Mouse (Mus musculus) limb, embryonic 15.5 days (tissue): ENCODE measurements around the gene Slk. TPM values are rescaled to one million over a fixed set of nuclear protein-coding genes. Genes with fewer than 3 reads are reported as not detected.

Source experiments
- ATAC-seq: fragments of 200-750 bp; cut with Nextera tagmentation; 2 replicates; pipeline ENCODE4 v1.8.0; 2017; ENCODE audit warnings: low read depth, moderate TSS enrichment; ENCODE audit not compliant: insufficient number of reproducible peaks, low FRiP score, low TSS enrichment
- H3K27ac ChIP-seq: fragments of 300-500 bp; sonication (generic); 2 replicates; pipeline ENCODE4 v1.5.1; 2015; ENCODE audit warnings: moderate library complexity, mild to moderate bottlenecking, inconsistent platforms
- H3K27me3 ChIP-seq: fragments of 300-500 bp; sonication (generic); 2 replicates; pipeline ENCODE4 v1.6.1; 2015; ENCODE audit warnings: inconsistent platforms
- H3K36me3 ChIP-seq: fragments of 300-500 bp; sonication (generic); 2 replicates; pipeline ENCODE4 v1.6.1; 2015; ENCODE audit warnings: inconsistent platforms
- H3K4me1 ChIP-seq: fragments of 300-500 bp; sonication (generic); 2 replicates; pipeline ENCODE4 v1.6.1; 2015; ENCODE audit warnings: inconsistent platforms
- H3K4me2 ChIP-seq: fragments of 300-500 bp; sonication (generic); 2 replicates; pipeline ENCODE4 v1.6.1; 2015; ENCODE audit warnings: mild to moderate bottlenecking, inconsistent platforms
- H3K4me3 ChIP-seq: fragments of 300-500 bp; sonication (generic); 2 replicates; pipeline ENCODE4 v1.5.1; 2015; ENCODE audit warnings: mild to moderate bottlenecking, inconsistent platforms
- H3K9ac ChIP-seq: fragments of 300-500 bp; sonication (generic); 2 replicates; pipeline ENCODE4 v1.6.1; 2015; ENCODE audit warnings: inconsistent platforms
- H3K9me3 ChIP-seq: fragments of 300-500 bp; sonication (generic); 2 replicates; pipeline ENCODE4 v1.6.1; 2016; ENCODE audit warnings: inconsistent platforms
- WGBS: fragments of 180-500 bp; shearing (Covaris S2); methylation state at CpG from one replicate; pipeline ENCODE4 v1.1.7; 2015; 5-methylcytosine and 5-hydroxymethylcytosine counted together
- polyA plus RNA-seq: library from polyadenylated mRNA; unstranded; fragments of >200 nt; fragmentation: Nextera tagmentation; extraction: Ambion mirVana; gene quantifications from 2 replicates; pipeline ENCODE4 v1.2.1, GENCODE M21; 2015

The Slk gene
- polyA plus RNA-seq, 1 experiment from 2014 or later: 12.9 TPM

DNA sequence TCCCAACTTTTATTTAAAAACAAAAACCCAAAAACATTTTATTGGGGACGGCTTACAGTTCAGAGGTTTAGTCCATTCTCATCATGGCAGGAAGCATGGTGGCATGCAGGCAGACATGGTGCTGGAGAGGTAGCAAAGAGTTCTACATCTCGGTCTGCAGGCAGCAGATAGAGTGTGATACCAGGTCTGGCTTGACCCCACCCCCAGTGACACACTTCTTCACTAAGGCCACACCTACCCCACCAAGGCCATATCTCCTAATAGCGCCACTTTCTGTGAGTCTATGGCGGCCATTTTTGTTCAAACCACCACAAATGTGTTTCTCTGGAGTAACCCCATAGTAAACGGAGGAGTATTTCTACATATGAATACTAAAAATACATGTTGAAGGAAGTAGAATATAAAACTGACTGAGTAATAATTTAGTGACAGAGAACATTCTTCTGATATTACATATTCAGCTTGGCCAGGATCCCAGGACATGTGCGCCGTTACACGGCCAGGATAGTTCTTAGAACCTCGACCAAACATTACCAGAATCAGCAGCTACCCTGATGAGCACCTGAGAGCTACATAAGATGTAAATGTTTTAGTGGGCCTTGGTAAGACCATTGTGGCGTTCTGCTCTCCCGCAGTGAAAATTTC lies 30.9 kb upstream of the Slk start:
- Histone ChIP-seq H3K9me3 (no peaks in the 10 kb centered on the region), H3K9ac (no peak overlapping the region), H3K4me3 (no peak overlapping the region), H3K36me3 (no peaks in the 10 kb centered on the region), H3K4me1 (no peaks in the 10 kb centered on the region), H3K27ac (no peak overlapping the region; the same call in 1 of the 2 replicates), H3K27me3 (no peaks in the 10 kb centered on the region), H3K4me2 (no peak overlapping the region)
- ATAC-seq: no peak
- WGBS: 76% methylated on average over 11 of the region's 11 CpGs

DNA sequence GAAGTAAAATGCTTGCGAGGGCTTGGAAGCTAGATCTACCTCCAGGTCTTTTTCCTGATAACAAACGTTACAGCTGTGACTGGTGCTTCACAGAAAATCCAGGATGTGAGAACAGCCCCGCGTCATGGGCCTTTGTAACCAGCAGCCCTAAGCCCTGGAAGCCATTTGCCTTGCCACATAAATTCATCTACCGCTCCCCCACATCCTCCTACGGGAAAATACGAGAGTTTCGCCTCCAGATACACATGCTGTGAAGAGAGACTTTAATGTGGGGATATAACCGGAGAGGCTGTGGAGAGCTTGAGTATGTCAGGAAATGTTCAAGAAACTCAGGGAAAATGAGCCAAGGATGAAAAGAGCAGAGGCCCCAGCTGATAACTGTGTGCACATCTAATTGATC lies 30.3 kb upstream of the Slk start:
- Histone ChIP-seq H3K4me3 (no peak overlapping the region), H3K36me3 (no peaks in the 10 kb centered on the region), H3K27me3 (no peaks in the 10 kb centered on the region), H3K4me1 (no peaks in the 10 kb centered on the region), H3K27ac (no peak overlapping the region; the same call in 1 of the 2 replicates), H3K4me2 (no peak overlapping the region), H3K9me3 (no peaks in the 10 kb centered on the region), H3K9ac (no peak overlapping the region)
- 52% methylated on average over 9 of the region's 9 CpGs for WGBS
- no peak for ATAC-seq

DNA sequence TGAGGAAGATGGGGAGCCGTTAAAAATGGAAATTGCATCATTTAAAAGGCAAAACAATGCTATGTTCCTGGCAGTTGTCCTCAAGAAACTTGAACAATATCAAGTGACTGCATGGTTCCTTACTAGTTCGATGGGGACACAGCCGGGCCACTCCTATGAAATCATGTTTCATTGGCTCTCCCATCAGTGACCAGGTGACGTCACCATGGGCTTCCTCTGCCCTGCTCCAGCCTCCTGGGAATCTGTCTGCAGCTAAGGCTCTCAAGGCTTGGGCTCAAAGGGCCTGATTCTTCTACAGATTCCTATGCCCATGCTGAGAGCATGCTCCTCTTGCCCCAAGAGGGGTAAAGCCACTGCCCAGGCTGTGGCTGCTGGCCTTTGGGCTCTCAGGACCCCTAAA lies 29.9 kb upstream of the Slk start:
- Histone ChIP-seq H3K4me1 (no peaks in the 10 kb centered on the region), H3K9ac (no peak overlapping the region), H3K4me3 (no peak overlapping the region), H3K36me3 (no peaks in the 10 kb centered on the region), H3K9me3 (no peaks in the 10 kb centered on the region), H3K4me2 (no peak overlapping the region), H3K27me3 (no peaks in the 10 kb centered on the region), H3K27ac (no peak overlapping the region)
- ATAC-seq: no peak
- WGBS: 74% methylated on average over 4 of the region's 4 CpGs

DNA sequence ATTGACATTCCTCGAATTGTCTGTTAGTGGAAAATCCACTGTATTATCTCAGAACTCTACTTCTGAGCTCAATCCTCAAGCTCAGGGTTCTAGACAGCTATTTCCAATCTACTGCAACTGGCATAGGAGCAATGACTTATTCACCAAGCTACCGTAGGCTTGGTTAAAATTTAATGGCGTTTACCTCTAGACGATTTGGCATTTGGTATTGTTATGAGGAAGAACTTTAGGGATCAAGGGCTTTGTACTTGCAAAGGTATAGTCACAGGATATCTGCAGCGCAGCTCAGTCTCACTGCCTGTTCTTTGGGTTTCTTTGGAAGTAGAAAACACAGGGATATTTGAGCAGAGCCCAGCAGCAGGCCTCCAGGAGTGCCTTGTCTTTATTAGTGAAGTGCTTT lies 20.3 kb upstream of the Slk start:
- 76% methylated on average over 5 of the region's 5 CpGs for WGBS
- ATAC-seq: no peak

GRCm38 (mm10) chr19:47559751-47560512 lies 19.5 kb upstream of the Slk start:
- no peaks in the 10 kb centered on the region for H3K9me3 ChIP-seq
- no peak overlapping the region for H3K4me3 ChIP-seq
- no peak overlapping the region for H3K27ac ChIP-seq
- no peaks in the 10 kb centered on the region for H3K36me3 ChIP-seq
- 0 out of 2 replicates have a peak, but pooled peaks cover 3% of the 10 kb centered on the region for H3K4me1 ChIP-seq
- H3K4me2 ChIP-seq: no peak overlapping the region
- 56% methylated on average over 14 of the region's 14 CpGs for WGBS
- H3K9ac ChIP-seq: no peak overlapping the region
- ATAC-seq: no peak
- H3K27me3 ChIP-seq: 0 out of 2 replicates have a peak, but pooled peaks cover under 1% of the 10 kb centered on the region

More for the DNA sequence above, 20.3 kb upstream of the Slk start:
- Histone ChIP-seq H3K27me3 (no peaks in the 10 kb centered on the region), H3K36me3 (no peaks in the 10 kb centered on the region), H3K9ac (no peak overlapping the region), H3K4me1 (0 out of 2 replicates have a peak, but pooled peaks cover 3% of the 10 kb centered on the region), H3K27ac (no peak overlapping the region), H3K4me2 (no peak overlapping the region), H3K9me3 (no peaks in the 10 kb centered on the region), H3K4me3 (no peak overlapping the region)

DNA sequence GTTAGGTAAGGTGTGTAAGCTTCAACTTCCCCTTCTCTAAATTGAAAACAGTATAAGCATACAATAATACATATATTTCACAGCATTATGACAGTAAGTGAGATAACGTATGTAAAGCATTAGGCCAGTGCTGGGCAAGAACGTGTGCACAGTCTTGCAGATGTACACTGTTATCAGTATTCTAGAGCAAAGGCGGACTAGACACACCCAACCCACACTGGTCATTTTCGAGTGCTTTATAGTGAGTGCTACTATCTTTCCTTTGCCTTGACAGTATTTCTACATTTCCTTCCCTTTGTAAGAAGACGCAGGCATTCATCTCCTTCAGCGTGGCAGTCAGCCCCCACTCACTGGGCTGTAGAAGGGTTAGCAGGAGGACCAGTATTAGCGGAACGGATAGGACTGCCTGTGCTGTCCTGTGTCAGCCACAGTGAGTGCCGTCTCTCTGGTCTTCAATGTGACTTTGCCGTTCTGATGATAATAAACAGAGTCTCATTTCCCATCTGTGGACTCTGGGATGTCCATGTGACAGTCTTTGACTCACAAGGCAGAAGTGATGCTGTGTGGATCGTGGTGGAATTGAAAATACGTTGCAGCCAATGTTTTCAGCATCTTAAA lies 18.8 kb upstream of the Slk start:
- no peak for ATAC-seq
- Histone ChIP-seq H3K4me3 (no peak overlapping the region), H3K4me1 (0 out of 2 replicates have a peak, but pooled peaks cover 3% of the 10 kb centered on the region), H3K9me3 (no peaks in the 10 kb centered on the region), H3K9ac (no peak overlapping the region), H3K27me3 (0 out of 2 replicates have a peak, but pooled peaks cover 2% of the 10 kb centered on the region), H3K4me2 (no peak overlapping the region), H3K27ac (no peak overlapping the region), H3K36me3 (no peaks in the 10 kb centered on the region)
- WGBS: 83% methylated on average over 12 of the region's 12 CpGs

- H3K9ac ChIP-seq: no peak overlapping the region
- 0 out of 2 replicates have a peak, but pooled peaks cover 3% of the 10 kb centered on the region for H3K4me1 ChIP-seq
- 0 out of 2 replicates have a peak, but pooled peaks cover 2% of the 10 kb centered on the region for H3K27me3 ChIP-seq
- H3K36me3 ChIP-seq: no peaks in the 10 kb centered on the region
- H3K4me2 ChIP-seq: no peak overlapping the region
- H3K4me3 ChIP-seq: no peak overlapping the region
- no peak overlapping the region for H3K27ac ChIP-seq
- WGBS: 17% methylated on average over 5 of the region's 5 CpGs
- no peaks in the 10 kb centered on the region for H3K9me3 ChIP-seq
- ATAC-seq: no peak
Measured at GRCm38 (mm10) chr19:47561996-47562441, 17.5 kb upstream of the Slk start.

GRCm38 (mm10) chr19:47563715-47564114 lies 15.8 kb upstream of the Slk start:
- Histone ChIP-seq H3K36me3 (no peaks in the 10 kb centered on the region), H3K4me2 (no peak overlapping the region), H3K4me3 (no peak overlapping the region), H3K4me1 (0 out of 2 replicates have a peak, but pooled peaks cover 3% of the 10 kb centered on the region), H3K27ac (no peak overlapping the region), H3K9ac (no peak overlapping the region), H3K27me3 (0 out of 2 replicates have a peak, but pooled peaks cover 2% of the 10 kb centered on the region), H3K9me3 (no peaks in the 10 kb centered on the region)
- 39% methylated on average over 13 of the region's 13 CpGs for WGBS
- ATAC-seq: no peak

DNA sequence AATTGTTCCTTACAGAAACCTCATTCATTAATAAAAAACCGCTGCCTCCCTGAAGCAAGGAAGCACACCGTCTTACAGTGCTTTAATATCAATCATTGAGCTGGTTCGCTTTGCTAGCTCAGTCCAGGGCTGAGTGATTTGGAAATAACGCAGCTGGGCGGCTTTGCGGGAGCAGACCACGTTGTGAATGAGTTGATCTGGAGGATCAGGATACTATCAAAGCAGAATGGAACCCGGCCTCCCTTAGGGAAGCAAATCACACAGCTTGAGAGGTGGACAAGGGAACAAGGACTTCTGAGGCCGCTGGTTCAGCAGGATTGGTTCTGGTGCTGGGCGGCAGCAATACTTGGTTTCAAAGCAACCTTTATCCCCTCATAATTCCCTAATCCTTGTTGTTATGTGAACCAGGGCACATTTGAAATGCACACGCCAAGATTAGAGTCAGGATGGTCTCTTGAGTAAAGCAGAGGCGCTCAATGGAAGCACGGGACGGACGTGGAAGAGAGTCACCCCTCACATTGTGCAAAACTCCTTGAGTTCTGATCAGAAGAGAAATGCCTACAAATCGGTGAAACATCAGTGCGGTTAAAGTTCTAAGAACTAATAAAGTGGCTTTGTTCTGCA lies 14.3 kb upstream of the Slk start:
- WGBS: 56% methylated on average over 17 of the region's 17 CpGs

DNA sequence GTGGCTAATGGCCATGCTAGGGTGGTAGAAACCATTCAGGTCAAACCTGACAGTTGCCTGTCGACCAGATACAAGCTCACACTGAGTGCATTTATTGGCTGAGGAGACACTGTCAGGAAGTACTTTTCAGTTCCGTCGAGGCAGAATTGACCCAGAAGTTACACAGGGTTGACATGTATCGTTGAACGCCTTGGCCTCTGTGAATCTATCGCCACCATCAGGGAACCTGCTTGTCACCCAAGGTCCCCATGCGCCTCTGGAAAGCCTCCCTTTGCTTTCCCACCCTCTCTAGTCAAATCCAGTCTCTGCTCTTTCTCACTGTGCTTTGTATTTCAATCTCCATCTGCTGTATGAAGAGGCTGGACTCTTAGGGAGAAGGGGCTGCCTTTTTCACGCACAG lies 13.5 kb upstream of the Slk start:
- no peak overlapping the region for H3K4me3 ChIP-seq
- ATAC-seq: no peak
- no peaks in the 10 kb centered on the region for H3K36me3 ChIP-seq
- 78% methylated on average over 8 of the region's 8 CpGs for WGBS
- no peak overlapping the region for H3K9ac ChIP-seq
- no peak overlapping the region for H3K27ac ChIP-seq
- H3K4me1 ChIP-seq: 0 out of 2 replicates have a peak, but pooled peaks cover 3% of the 10 kb centered on the region
- no peak overlapping the region for H3K4me2 ChIP-seq
- no peaks in the 10 kb centered on the region for H3K9me3 ChIP-seq
- 0 out of 2 replicates have a peak, but pooled peaks cover 2% of the 10 kb centered on the region for H3K27me3 ChIP-seq

More for the DNA sequence above, 14.3 kb upstream of the Slk start:
- no peak for ATAC-seq
- Histone ChIP-seq H3K27ac (no peak overlapping the region), H3K36me3 (no peaks in the 10 kb centered on the region), H3K4me3 (no peak overlapping the region), H3K4me1 (0 out of 2 replicates have a peak, but pooled peaks cover 3% of the 10 kb centered on the region), H3K27me3 (0 out of 2 replicates have a peak, but pooled peaks cover 2% of the 10 kb centered on the region), H3K4me2 (no peak overlapping the region), H3K9me3 (no peaks in the 10 kb centered on the region), H3K9ac (no peak overlapping the region)

DNA sequence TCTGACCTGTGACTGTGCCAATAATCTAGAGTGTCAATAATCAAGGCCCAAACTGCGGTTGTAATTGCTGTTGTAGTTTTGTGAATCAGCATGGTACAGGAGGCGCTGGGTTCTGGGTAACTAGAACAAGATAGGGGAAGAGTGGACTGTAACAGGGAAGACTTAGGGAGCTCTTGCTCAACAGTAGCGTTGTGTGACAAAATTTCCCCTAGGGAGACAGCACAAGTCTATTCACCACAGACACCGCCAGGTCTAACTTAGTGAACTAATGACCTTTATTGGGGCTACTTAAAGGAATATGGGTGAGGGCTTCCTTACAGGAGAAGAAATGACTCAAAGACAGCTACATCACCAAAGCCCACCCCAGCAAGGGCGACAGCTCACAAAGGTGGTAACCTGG lies 9.4 kb upstream of the Slk start:
- Histone ChIP-seq H3K27me3 (0 out of 2 replicates have a peak, but pooled peaks cover 1% of the 10 kb centered on the region), H3K36me3 (no peaks in the 10 kb centered on the region), H3K4me1 (no peaks in the 10 kb centered on the region), H3K9ac (no peak overlapping the region), H3K27ac (no peak overlapping the region), H3K9me3 (no peaks in the 10 kb centered on the region), H3K4me2 (no peak overlapping the region), H3K4me3 (no peak overlapping the region)
- no peak for ATAC-seq
- WGBS: 82% methylated on average over 5 of the region's 5 CpGs
